Mouse (Mus musculus): ENCODE results near the gene Fgfr2. TPM values are rescaled to one million over a fixed set of nuclear protein-coding genes. Genes with fewer than 3 reads are reported as not detected.
A peak's percentile ranks its signal among the peaks of the same experiment; 100 is the strongest.

The Fgfr2 gene
- polyA plus RNA-seq, 1 experiment from 2014 or later = 110 TPM

DNA sequence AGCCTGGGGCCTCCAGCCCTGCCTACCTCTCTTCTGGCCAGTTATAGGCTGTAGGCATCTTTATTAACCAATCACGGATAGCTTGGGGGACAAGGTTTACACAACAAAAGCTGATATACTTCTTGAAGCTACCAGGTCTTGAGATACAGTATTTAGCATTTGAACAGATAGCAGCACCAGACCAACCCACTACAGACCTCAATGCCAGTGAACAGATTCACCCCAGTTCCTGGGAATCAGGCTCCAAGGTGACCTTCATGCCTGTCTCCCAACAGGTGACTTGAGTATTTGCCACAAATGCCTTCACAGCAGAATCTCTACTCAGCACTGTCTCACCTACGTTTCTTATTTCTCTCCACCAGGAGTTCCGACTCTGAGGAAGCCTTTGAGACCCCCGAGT lies 2406.8 kb downstream of the Fgfr2 start:
- TF ChIP-seq EP300 (IDR thresholded peaks at IDR 0.05) (no peak), CTCF (IDR thresholded peaks at IDR 0.05) (no peak)
- Histone ChIP-seq H3K27ac (ENCODE audit: low read length) (no peak overlapping the region), H3K4me1 (ENCODE audit: insufficient read depth, low read depth, low read length) (no peaks in the 10 kb centered on the region), H3K9me3 (ENCODE audit: low read length) (no peaks in the 10 kb centered on the region), H3K4me2 (replicated peaks; ENCODE audit: low read depth, low read length) (no peak overlapping the region), H3K36me3 (ENCODE audit: insufficient read depth, low read length) (no peaks in the 10 kb centered on the region), H3K4me3 (ENCODE audit: low read depth, low read length) (no peak overlapping the region), H3K9ac (replicated peaks; ENCODE audit: low read depth) (no peak overlapping the region), H3K27me3 (replicated peaks; ENCODE audit: insufficient read depth, low read length) (no peaks in the 10 kb centered on the region)
- ATAC-seq (no peak), DNase-seq (ENCODE audit: low spot score) (no peak)
- 86% methylated on average over 4 of the region's 4 CpGs for WGBS

DNA sequence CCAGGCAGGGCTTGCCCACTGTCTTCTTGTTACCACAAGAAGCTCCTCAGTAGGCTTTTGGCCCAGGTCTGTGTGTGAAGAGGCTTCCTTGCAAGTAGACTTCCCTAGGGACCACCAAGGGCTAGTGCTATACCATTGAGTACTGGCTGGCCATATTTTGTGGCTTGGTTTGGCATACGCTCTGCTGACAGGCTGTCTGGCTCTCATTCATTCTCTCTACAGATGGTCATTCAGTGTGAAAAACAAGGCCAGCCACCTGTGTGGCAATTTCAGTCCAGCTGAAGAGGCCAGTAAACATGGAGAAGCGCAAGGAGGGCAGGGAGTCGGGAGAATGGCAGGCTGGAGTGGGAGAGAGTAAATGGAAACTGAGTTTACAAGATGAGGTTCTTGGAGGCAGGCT lies 2407.7 kb downstream of the Fgfr2 start:
- ATAC-seq (no peak), DNase-seq (ENCODE audit: low spot score) (no peak)
- no peak overlapping the region for H3K4me3 ChIP-seq (ENCODE audit: low read depth, low read length)
- no peak for TF ChIP-seq CTCF (IDR thresholded peaks at IDR 0.05)
- TF ChIP-seq EP300 (IDR thresholded peaks at IDR 0.05) = no peak
- 82% methylated on average over 3 of the region's 3 CpGs for WGBS
- H3K9ac ChIP-seq (replicated peaks; ENCODE audit: low read depth) = no peak overlapping the region
- H3K36me3 ChIP-seq (ENCODE audit: insufficient read depth, low read length) = no peaks in the 10 kb centered on the region
- H3K9me3 ChIP-seq (ENCODE audit: low read length) = no peaks in the 10 kb centered on the region
- H3K4me2 ChIP-seq (replicated peaks; ENCODE audit: low read depth, low read length) = no peak overlapping the region
- H3K4me1 ChIP-seq (ENCODE audit: insufficient read depth, low read depth, low read length) = no peaks in the 10 kb centered on the region
- H3K27ac ChIP-seq (ENCODE audit: low read length) = no peak overlapping the region
- no peaks in the 10 kb centered on the region for H3K27me3 ChIP-seq (replicated peaks; ENCODE audit: insufficient read depth, low read length)

DNA sequence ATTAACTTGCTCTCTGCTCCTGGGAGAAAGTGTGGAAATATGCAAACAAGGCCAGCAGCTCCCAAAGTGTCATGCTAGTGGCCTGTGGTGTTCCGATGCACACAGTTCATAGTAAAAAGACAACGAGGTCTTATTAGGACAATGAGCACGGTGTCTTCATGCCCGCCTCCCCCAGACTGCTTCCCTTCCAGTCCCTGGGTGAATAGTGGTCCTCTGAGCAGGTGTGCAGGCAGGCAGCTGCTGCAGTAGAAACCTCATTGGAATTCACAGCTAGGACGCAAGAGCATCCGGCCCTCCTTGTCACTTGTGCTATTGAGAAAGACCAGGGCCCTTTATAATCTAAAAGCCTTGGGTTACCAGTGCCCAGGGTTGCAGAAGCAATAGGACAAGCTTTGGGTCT lies 2409.8 kb downstream of the Fgfr2 start:
- Histone ChIP-seq H3K27me3 (replicated peaks; ENCODE audit: insufficient read depth, low read length) (no peaks in the 10 kb centered on the region), H3K9ac (replicated peaks; ENCODE audit: low read depth) (no peak overlapping the region), H3K4me3 (ENCODE audit: low read depth, low read length) (no peak overlapping the region), H3K4me1 (ENCODE audit: insufficient read depth, low read depth, low read length) (no peaks in the 10 kb centered on the region), H3K36me3 (ENCODE audit: insufficient read depth, low read length) (no peaks in the 10 kb centered on the region), H3K27ac (ENCODE audit: low read length) (no peak overlapping the region), H3K4me2 (replicated peaks; ENCODE audit: low read depth, low read length) (no peak overlapping the region), H3K9me3 (ENCODE audit: low read length) (no peaks in the 10 kb centered on the region)
- WGBS = 80% methylated on average over 6 of the region's 6 CpGs
- no peak for TF ChIP-seq EP300 (IDR thresholded peaks at IDR 0.05)
- no peak for TF ChIP-seq CTCF (IDR thresholded peaks at IDR 0.05)
- ATAC-seq (no peak), DNase-seq (ENCODE audit: low spot score) (no peak)

DNA sequence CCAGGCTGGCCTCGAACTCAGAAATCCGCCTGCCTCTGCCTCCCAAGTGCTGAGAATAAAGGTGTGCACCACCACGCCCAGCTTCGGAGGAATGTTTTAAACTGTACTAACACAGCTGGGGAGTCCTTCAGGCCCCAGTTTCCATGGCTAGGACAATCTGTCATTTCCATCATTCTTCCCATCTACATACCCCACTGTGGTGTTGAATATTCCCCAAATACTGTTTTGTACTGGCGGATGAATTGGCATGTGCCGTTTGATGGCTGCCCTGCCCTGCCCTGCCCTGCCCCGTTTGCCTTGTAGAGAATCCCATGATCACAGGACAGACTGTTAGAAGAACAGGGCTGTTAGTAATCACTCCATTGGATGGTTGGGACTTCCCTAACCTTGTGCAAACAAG lies 2411.3 kb downstream of the Fgfr2 start:
- DNase-seq (ENCODE audit: low spot score) = no peak

DNA sequence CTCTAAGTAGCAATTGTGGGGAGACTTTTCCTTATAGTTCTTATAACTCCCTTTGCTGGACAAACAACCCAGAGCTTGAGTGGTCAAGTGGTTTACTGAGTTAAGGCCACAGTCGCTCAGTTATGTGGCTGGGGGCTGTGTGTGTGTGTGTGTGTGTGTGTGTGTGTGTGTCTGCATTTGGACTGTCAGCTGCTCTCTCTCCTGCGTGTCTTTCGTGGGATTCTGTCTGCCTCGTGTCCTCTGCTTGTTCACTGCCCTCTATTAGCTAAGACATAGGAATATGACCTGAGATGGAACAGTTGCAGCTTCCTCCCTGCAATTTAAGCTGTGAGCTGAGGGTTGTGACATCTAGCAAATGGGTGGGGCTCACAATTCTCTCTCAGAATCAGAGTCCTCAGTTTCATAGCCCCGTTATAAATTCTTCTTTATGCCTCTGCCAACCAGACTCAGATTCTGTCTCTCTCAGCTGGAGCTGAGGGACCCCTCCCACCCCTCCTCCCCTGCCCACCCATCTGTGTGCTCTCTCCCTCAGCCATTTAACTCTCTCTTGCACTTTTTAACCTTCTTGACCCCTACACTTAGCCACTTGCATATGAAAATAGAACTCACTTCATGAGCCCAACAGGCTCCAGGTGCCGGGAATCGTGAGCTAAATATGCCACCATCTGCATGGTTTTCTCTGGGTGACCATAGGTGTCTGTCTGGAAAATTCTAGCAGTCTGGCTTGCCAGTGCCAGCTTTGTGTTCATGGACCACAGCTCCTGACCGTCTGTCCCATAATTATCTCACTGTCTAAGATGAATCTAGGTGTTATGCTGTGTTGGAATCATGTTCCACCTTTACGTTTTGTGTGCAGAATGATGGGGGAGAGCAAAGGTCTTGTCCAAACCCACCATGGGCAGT lies 2413.5 kb downstream of the Fgfr2 start:
- H3K4me2 ChIP-seq (replicated peaks; ENCODE audit: low read depth, low read length) = no peak overlapping the region
- no peak overlapping the region for H3K4me3 ChIP-seq (ENCODE audit: low read depth, low read length)
- H3K9ac ChIP-seq (replicated peaks; ENCODE audit: low read depth) = no peak overlapping the region
- no peaks in the 10 kb centered on the region for H3K36me3 ChIP-seq (ENCODE audit: insufficient read depth, low read length)
- H3K9me3 ChIP-seq (ENCODE audit: low read length) = no peaks in the 10 kb centered on the region
- no peak overlapping the region for H3K27ac ChIP-seq (ENCODE audit: low read length)
- no peak for TF ChIP-seq CTCF (IDR thresholded peaks at IDR 0.05)
- no peak for TF ChIP-seq EP300 (IDR thresholded peaks at IDR 0.05)
- WGBS = 43% methylated on average over 9 of the region's 9 CpGs
- DNase-seq (ENCODE audit: low spot score) = peak; percentile 20
- ATAC-seq = no peak; the same call in none of the 2 replicates
- H3K4me1 ChIP-seq (ENCODE audit: insufficient read depth, low read depth, low read length) = no peaks in the 10 kb centered on the region
- H3K27me3 ChIP-seq (replicated peaks; ENCODE audit: insufficient read depth, low read length) = no peaks in the 10 kb centered on the region

More for the DNA sequence above, 2411.3 kb downstream of the Fgfr2 start:
- H3K4me3 ChIP-seq (ENCODE audit: low read depth, low read length) = no peak overlapping the region
- H3K9ac ChIP-seq (replicated peaks; ENCODE audit: low read depth) = no peak overlapping the region
- no peaks in the 10 kb centered on the region for H3K9me3 ChIP-seq (ENCODE audit: low read length)
- no peaks in the 10 kb centered on the region for H3K4me1 ChIP-seq (ENCODE audit: insufficient read depth, low read depth, low read length)
- no peak for TF ChIP-seq EP300 (IDR thresholded peaks at IDR 0.05)
- TF ChIP-seq CTCF (IDR thresholded peaks at IDR 0.05) = no peak
- H3K27me3 ChIP-seq (replicated peaks; ENCODE audit: insufficient read depth, low read length) = no peaks in the 10 kb centered on the region
- WGBS = 87% methylated on average over 7 of the region's 7 CpGs
- H3K36me3 ChIP-seq (ENCODE audit: insufficient read depth, low read length) = no peaks in the 10 kb centered on the region
- no peak for ATAC-seq
- no peak overlapping the region for H3K4me2 ChIP-seq (replicated peaks; ENCODE audit: low read depth, low read length)
- H3K27ac ChIP-seq (ENCODE audit: low read length) = no peak overlapping the region

DNA sequence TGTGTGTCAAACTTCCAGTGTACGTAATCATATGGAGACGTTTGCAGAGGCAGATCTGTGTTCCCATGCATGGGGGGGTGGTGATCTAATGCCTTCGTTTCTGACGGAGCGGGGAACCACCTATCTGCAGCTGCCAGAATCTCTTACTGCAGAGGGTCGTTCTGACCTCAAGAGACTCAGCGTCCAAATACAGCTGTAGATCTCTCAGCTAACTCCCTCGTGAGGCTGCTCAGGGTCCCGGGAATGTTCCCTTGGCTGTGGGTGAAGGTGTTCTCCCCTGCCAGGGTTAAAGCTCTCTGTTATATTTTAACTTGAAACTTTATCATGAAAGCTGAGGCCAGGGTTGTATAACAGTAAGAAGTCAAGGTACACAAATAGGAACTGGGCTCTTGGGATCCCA lies 2414.2 kb downstream of the Fgfr2 start:
- H3K4me3 ChIP-seq (ENCODE audit: low read depth, low read length) = no peak overlapping the region
- H3K27ac ChIP-seq (ENCODE audit: low read length) = no peak overlapping the region
- 24% methylated on average over 9 of the region's 9 CpGs for WGBS
- no peak for TF ChIP-seq EP300 (IDR thresholded peaks at IDR 0.05)
- no peak for TF ChIP-seq CTCF (IDR thresholded peaks at IDR 0.05)
- H3K4me2 ChIP-seq (replicated peaks; ENCODE audit: low read depth, low read length) = 0 out of 2 replicates have a peak overlapping the region, but pooled peaks have one; percentile 3
- H3K4me1 ChIP-seq (ENCODE audit: insufficient read depth, low read depth, low read length) = no peaks in the 10 kb centered on the region
- ATAC-seq (no peak), DNase-seq (ENCODE audit: low spot score) (no peak)
- H3K27me3 ChIP-seq (replicated peaks; ENCODE audit: insufficient read depth, low read length) = no peaks in the 10 kb centered on the region
- no peaks in the 10 kb centered on the region for H3K9me3 ChIP-seq (ENCODE audit: low read length)
- no peak overlapping the region for H3K9ac ChIP-seq (replicated peaks; ENCODE audit: low read depth)
- H3K36me3 ChIP-seq (ENCODE audit: insufficient read depth, low read length) = no peaks in the 10 kb centered on the region
